22 mouse cellular contexts compared by ENCODE assay signal in the genomic region with DNA sequence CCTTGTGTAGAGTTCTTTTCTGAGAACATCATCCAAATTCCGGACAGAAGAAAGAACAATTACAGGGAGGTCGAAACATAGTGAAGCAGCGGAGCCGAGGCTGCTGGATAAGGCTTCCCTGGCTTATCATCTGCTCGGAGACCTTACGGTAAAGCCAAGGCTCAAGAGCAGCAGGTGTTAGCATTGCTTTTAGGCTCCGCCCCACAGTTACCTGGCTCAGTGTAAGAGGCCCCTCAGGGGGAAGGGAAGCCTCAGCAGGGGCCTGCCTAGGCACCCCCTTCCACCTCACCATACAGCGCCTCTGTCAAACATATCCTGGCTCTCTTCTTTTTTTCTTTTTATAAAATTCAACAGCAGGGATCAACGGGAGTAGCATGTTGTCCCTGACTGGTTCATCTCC. TPM values are rescaled to one million over a fixed set of nuclear protein-coding genes. Genes with fewer than 3 reads are reported as not detected.
A peak's percentile ranks its signal among the peaks of the same experiment; 100 is the strongest.
DNase-seq lines count a peak whose midpoint lies in the region; ATAC-seq and TF ChIP-seq lines count a peak whose summit lies in the region.
"Had no signal": no experiment of that assay in that cellular context is flagged by ENCODE, and none has a peak within 500 bp of the region (broad histone marks: within the 10 kb centered on the region; RNA-seq: fewer than 3 reads in every experiment).

No protein-coding gene starts in this region.

- peak overlapping the region; percentile 84 for H3K27ac ChIP-seq in ES-Bruce4 (ENCODE audit: insufficient read depth, low read length)
- H3K27ac ChIP-seq in embryonic facial prominence, embryonic 10.5 days (replicated peaks): no peak overlapping the region
- no peak overlapping the region for H3K27ac ChIP-seq in intestine, embryonic 15.5 days
- H3K27ac ChIP-seq: forebrain, embryonic 15.5 days; heart, embryonic 13.5 days; hindbrain, embryonic 15.5 days had no signal

- H3K36me3 ChIP-seq in E14TG2a.4 (ENCODE audit: insufficient read depth, low read length) (no peaks in the 10 kb centered on the region), ES-Bruce4 (ENCODE audit: control insufficient read depth, insufficient read depth, low read length, poor library complexity, severe bottlenecking) (no peaks in the 10 kb centered on the region)
- H3K36me3 ChIP-seq in embryonic facial prominence, embryonic 10.5 days (replicated peaks): no peaks in the 10 kb centered on the region
- H3K36me3 ChIP-seq in intestine, embryonic 15.5 days: no peaks in the 10 kb centered on the region
- H3K36me3 ChIP-seq: forebrain, embryonic 15.5 days; heart, embryonic 13.5 days; hindbrain, embryonic 15.5 days had no signal

- peak overlapping the region; percentile 5; the same call in 1 of the 2 replicates for H3K4me3 ChIP-seq in E14TG2a.4 (replicated peaks; ENCODE audit: low read length)
- no peak overlapping the region for H3K4me3 ChIP-seq in ES-Bruce4 (ENCODE audit: low read depth, low read length)
- no peak overlapping the region for H3K4me3 ChIP-seq in embryonic facial prominence, embryonic 10.5 days
- no peak overlapping the region for H3K4me3 ChIP-seq in intestine, embryonic 15.5 days (replicated peaks)
- H3K4me3 ChIP-seq: forebrain, embryonic 15.5 days; heart, embryonic 13.5 days; hindbrain, embryonic 15.5 days had no signal

- 13% methylated on average over 9 of the region's 9 CpGs for WGBS in embryonic facial prominence, embryonic 10.5 days
- WGBS in intestine, embryonic 15.5 days: 12% methylated on average over 9 of the region's 9 CpGs

- no peak overlapping the region for H3K9ac ChIP-seq in ES-Bruce4 (ENCODE audit: low read depth, poor library complexity, severe bottlenecking)
- H3K9ac ChIP-seq in intestine, embryonic 15.5 days: no peak overlapping the region
- H3K9ac ChIP-seq: forebrain, embryonic 15.5 days; heart, embryonic 13.5 days; hindbrain, embryonic 15.5 days had no signal

- DNase-seq in embryonic facial prominence, embryonic 10.5 days (ENCODE audit: low spot score): peak; percentile 11
- DNase-seq in layer of hippocampus, adult 9-11 months: no peak
- no peak for DNase-seq in lung, postnatal 25 days (ENCODE audit: low spot score)
- DNase-seq in right cerebral cortex, postnatal 14 days: no peak
- DNase-seq: adrenal gland, postnatal 14 days; cerebellum, adult 11-12 months; cerebellum, adult 9-11 months; cerebellum, postnatal 36 days; gastrocnemius, postnatal 36 days; heart, adult 11 months; heart, postnatal 36 days; kidney, adult 2 months had no signal

- H3K4me1 ChIP-seq in E14TG2a.4 (replicated peaks; ENCODE audit: low read depth, low read length) (peaks cover 67% of the 10 kb centered on the region), ES-Bruce4 (ENCODE audit: control insufficient read depth, insufficient read depth, low read length) (peaks cover 5% of the 10 kb centered on the region)
- H3K4me1 ChIP-seq in embryonic facial prominence, embryonic 10.5 days: peaks cover 7% of the 10 kb centered on the region
- H3K4me1 ChIP-seq in intestine, embryonic 15.5 days (replicated peaks): 0 out of 2 replicates have a peak, but pooled peaks cover 5% of the 10 kb centered on the region
- H3K4me1 ChIP-seq: heart, embryonic 13.5 days had no signal

- TF ChIP-seq POLR2A in ES-Bruce4 (IDR thresholded peaks at IDR 0.05; ENCODE audit: insufficient read depth, low read length): no peak

- H3K27me3 ChIP-seq in E14TG2a.4 (ENCODE audit: insufficient read depth, low read length) (peaks cover 11% of the 10 kb centered on the region), ES-Bruce4 (ENCODE audit: control insufficient read depth, insufficient read depth, low read length, poor library complexity, severe bottlenecking) (no peaks in the 10 kb centered on the region; the same call in 1 of the 2 replicates)
- peaks cover 40% of the 10 kb centered on the region for H3K27me3 ChIP-seq in embryonic facial prominence, embryonic 10.5 days (replicated peaks; ENCODE audit: low read depth, poor library complexity, severe bottlenecking)
- peaks cover 11% of the 10 kb centered on the region for H3K27me3 ChIP-seq in intestine, embryonic 15.5 days (replicated peaks)

- 0 out of 2 replicates have a peak, but pooled peaks have one; percentile 43 for TF ChIP-seq EP300 in ES-Bruce4 (IDR thresholded peaks at IDR 0.05; ENCODE audit: insufficient read depth, low read depth, low read length)

- TF ChIP-seq CTCF in E14TG2a.4 (conservative IDR thresholded peaks at IDR 0.05; ENCODE audit: low read length) (no peak), ES-Bruce4 (IDR thresholded peaks at IDR 0.05; ENCODE audit: low read depth, low read length) (no peak)

- H3K9me3 ChIP-seq in E14TG2a.4 (ENCODE audit: low read length) (no peaks in the 10 kb centered on the region), ES-Bruce4 (replicated peaks; ENCODE audit: control insufficient read depth, insufficient read depth, low read length, poor library complexity, severe bottlenecking) (no peaks in the 10 kb centered on the region)
- no peaks in the 10 kb centered on the region for H3K9me3 ChIP-seq in embryonic facial prominence, embryonic 10.5 days
- H3K9me3 ChIP-seq in intestine, embryonic 15.5 days: no peaks in the 10 kb centered on the region
- H3K9me3 ChIP-seq: forebrain, embryonic 15.5 days; heart, embryonic 13.5 days; hindbrain, embryonic 15.5 days had no signal

- peak; percentile 61; the same call in 1 of the 2 replicates for ATAC-seq in intestine, embryonic 15.5 days
- ATAC-seq: forebrain, embryonic 15.5 days; Patski had no signal

- H3K4me2 ChIP-seq in intestine, embryonic 15.5 days (replicated peaks): peak overlapping the region; percentile 7; the same call in 1 of the 2 replicates
- H3K4me2 ChIP-seq: forebrain, embryonic 15.5 days; heart, embryonic 13.5 days; hindbrain, embryonic 15.5 days had no signal

RNA-seq across cellular contexts. Expression of a gene that starts 3.0 kb away (rescaled TPM):
- polyA plus RNA-seq in ES-Bruce4 (2011; ENCODE audit: insufficient read depth, insufficient read length, low read depth, missing spikeins): not detected in 2 replicates
- 0.14 and 0.31 TPM in 2 replicates for polyA plus RNA-seq in embryonic facial prominence, embryonic 10.5 days (2016; fragmentation: Nextera tagmentation; extraction: Ambion mirVana)
- 7.5 and 8.8 TPM in 2 replicates for polyA plus RNA-seq in intestine, embryonic 15.5 days (2015; fragmentation: Nextera tagmentation; extraction: Ambion mirVana)
- polyA plus RNA-seq: heart, embryonic 13.5 days; heart, postnatal 0 days; kidney, adult 2 months had no signal

RNA-seq across cellular contexts. Expression of a gene that starts 59.8 kb away (rescaled TPM):
- polyA plus RNA-seq in ES-Bruce4 (2011; ENCODE audit: insufficient read depth, insufficient read length, low read depth, missing spikeins): not detected in 2 replicates
- polyA plus RNA-seq in embryonic facial prominence, embryonic 10.5 days (2016; fragmentation: Nextera tagmentation; extraction: Ambion mirVana): not detected in 2 replicates
- polyA plus RNA-seq in intestine, embryonic 15.5 days (2015; fragmentation: Nextera tagmentation; extraction: Ambion mirVana): not detected in 2 replicates
- polyA plus RNA-seq: forebrain, embryonic 11.5 days; forebrain, embryonic 15.5 days; heart, embryonic 13.5 days; heart, postnatal 0 days; hindbrain, embryonic 11.5 days; hindbrain, embryonic 15.5 days; kidney, adult 2 months; Patski had no signal
